Mouse (Mus musculus) liver, embryonic 14.5 days (tissue): ENCODE measurements around the gene Col8a2. TPM values are rescaled to one million over a fixed set of nuclear protein-coding genes. Genes with fewer than 3 reads are reported as not detected.

Source experiments
- ATAC-seq: fragments of 200-750 bp; cut with Nextera tagmentation; 2 replicates; pipeline ENCODE4 v1.8.0; 2017; ENCODE audit warnings: moderate number of reproducible peaks, mild to moderate bottlenecking, moderate library complexity; ENCODE audit not compliant: insufficient read depth
- DNase-seq, 3 experiments: peaks; one replicate each; pipeline ENCODE4 v3.0.0-alpha.2; 2012 to 2013; ENCODE audit warnings: low read depth in 3 of 3, low spot score in 3 of 3
- H3K27ac ChIP-seq: fragments of 300-500 bp; sonication (generic); 2 replicates; pipeline ENCODE4 v1.5.1; 2014; ENCODE audit warnings: moderate library complexity, mild to moderate bottlenecking, control low read depth, inconsistent platforms
- H3K27me3 ChIP-seq: fragments of 300-500 bp; sonication (generic); 2 replicates; pipeline ENCODE4 v1.6.1; 2014; ENCODE audit warnings: mild to moderate bottlenecking, low read length, moderate library complexity; ENCODE audit not compliant: control insufficient read depth, insufficient read depth
- H3K36me3 ChIP-seq: fragments of 300-500 bp; sonication (generic); replicated peaks from 2 replicates; pipeline ENCODE4 v1.6.1; 2014; ENCODE audit warnings: low read depth; ENCODE audit not compliant: control insufficient read depth, insufficient read depth
- H3K4me1 ChIP-seq, 2 experiments: fragments of 200-500 bp in 1 of 2; fragments of 300-500 bp in 1 of 2; sonication (generic) in 1 of 2; replicated peaks; 2 replicates each; pipeline ENCODE4 v1.6.1; 2012 to 2014; ENCODE audit warnings: antibody characterized with exemption in 1 of 2, inconsistent platforms in 1 of 2, low read length in 1 of 2; ENCODE audit not compliant: control insufficient read depth in 2 of 2, insufficient read depth in 2 of 2
- H3K4me2 ChIP-seq: fragments of 300-500 bp; sonication (generic); 2 replicates; pipeline ENCODE4 v1.6.1; 2014; ENCODE audit warnings: low read depth, mild to moderate bottlenecking, control low read depth, moderate library complexity
- H3K4me3 ChIP-seq, 2 experiments: fragments of 200-500 bp in 1 of 2; fragments of 300-500 bp in 1 of 2; sonication (generic) in 1 of 2; 2 replicates each; pipeline ENCODE4 v1.5.1; 2012 to 2014; ENCODE audit warnings: low read depth in 2 of 2, low read length in 2 of 2, mild to moderate bottlenecking in 2 of 2, control low read depth in 1 of 2, inconsistent platforms in 1 of 2, moderate library complexity in 1 of 2; ENCODE audit not compliant: insufficient read depth in 1 of 2
- H3K9ac ChIP-seq: fragments of 300-500 bp; sonication (generic); replicated peaks from 2 replicates; pipeline ENCODE4 v1.6.1; 2014; ENCODE audit warnings: mild to moderate bottlenecking, control low read depth, moderate library complexity
- H3K9me3 ChIP-seq: fragments of 300-500 bp; sonication (generic); 2 replicates; pipeline ENCODE4 v1.6.1; 2016; ENCODE audit warnings: low read length, mixed read lengths; ENCODE audit not compliant: control insufficient read depth
- CTCF ChIP-seq: IDR thresholded peaks from 2 replicates; pipeline ENCODE4 v1.5.1; 2016; ENCODE audit warnings: antibody characterized with exemption, low read depth, control low read depth
- EP300 ChIP-seq: IDR thresholded peaks from 2 replicates; pipeline ENCODE4 v1.6.1; 2016; ENCODE audit warnings: antibody characterized with exemption, low read depth
- WGBS: fragments of 180-500 bp; shearing (Covaris S2); extraction: QIAGEN DNeasy Blood & Tissue Kit; methylation state at CpG from one replicate; pipeline ENCODE4 v1.1.7; 2014; ENCODE audit not compliant: insufficient replicate concordance; 5-methylcytosine and 5-hydroxymethylcytosine counted together
- polyA plus RNA-seq, 2 experiments: library from polyadenylated mRNA; depleted of rRNA in 1 of 2; stranded (reverse) in 1 of 2; unstranded in 1 of 2; fragments of >200 nt; fragmentation: Nextera tagmentation in 1 of 2; extraction: Ambion mirVana in 1 of 2; gene quantifications; 2 replicates each; pipeline versions ENCODE4 v1.2.1 to v1.2.3; 2012 to 2014

Gene Col8a2
- polyA plus RNA-seq, 2 experiments: 0.25 to 0.28 TPM

GRCm38 (mm10) chr4:126290314-126290713 lies 3.7 kb downstream of the Col8a2 start:
- Histone ChIP-seq H3K4me1 (0 out of 4 replicates have a peak, but pooled peaks cover 0 to 2% of the 10 kb centered on the region in 2 experiments), H3K27ac (no peak overlapping the region), H3K36me3 (no peaks in the 10 kb centered on the region), H3K4me3 (no peak overlapping the region), H3K4me2 (no peak overlapping the region), H3K27me3 (peaks cover 33% of the 10 kb centered on the region), H3K9me3 (no peaks in the 10 kb centered on the region), H3K9ac (no peak overlapping the region)
- DNase-seq (no peak), ATAC-seq (no peak)
- TF ChIP-seq CTCF (no peak), EP300 (no peak)
- WGBS: 68% methylated on average over 8 of the region's 8 CpGs

GRCm38 (mm10) chr4:126291196-126291595 lies 4.6 kb downstream of the Col8a2 start:
- H3K4me1 ChIP-seq: 0 out of 4 replicates have a peak, but pooled peaks cover 0 to 2% of the 10 kb centered on the region in 2 experiments
- DNase-seq (no peak), ATAC-seq (no peak)
- no peak overlapping the region for H3K4me3 ChIP-seq
- WGBS: 41% methylated on average over 13 of the region's 13 CpGs
- no peaks in the 10 kb centered on the region for H3K9me3 ChIP-seq
- H3K27ac ChIP-seq: no peak overlapping the region
- H3K9ac ChIP-seq: no peak overlapping the region
- H3K4me2 ChIP-seq: no peak overlapping the region
- H3K36me3 ChIP-seq: no peaks in the 10 kb centered on the region
- no peak for TF ChIP-seq CTCF
- TF ChIP-seq EP300: no peak
- peaks cover 30% of the 10 kb centered on the region for H3K27me3 ChIP-seq

GRCm38 (mm10) chr4:126295152-126295551 lies 8.6 kb downstream of the Col8a2 start:
- TF ChIP-seq EP300: no peak
- peak; percentile 13; the same call in 1 of the 2 replicates for ATAC-seq

GRCm38 (mm10) chr4:126295937-126296336 lies 9.3 kb downstream of the Col8a2 start:
- Histone ChIP-seq H3K9me3 (no peaks in the 10 kb centered on the region), H3K4me2 (no peak overlapping the region), H3K36me3 (no peaks in the 10 kb centered on the region), H3K27ac (no peak overlapping the region), H3K4me3 (no peak overlapping the region), H3K27me3 (peaks cover 37% of the 10 kb centered on the region), H3K9ac (no peak overlapping the region), H3K4me1 (no peaks in the 10 kb centered on the region)
- ATAC-seq (no peak), DNase-seq (no peak)
- WGBS: 41% methylated on average over 4 of the region's 4 CpGs
- no peak for TF ChIP-seq CTCF
- TF ChIP-seq EP300: no peak

More at GRCm38 (mm10) chr4:126295152-126295551, 8.6 kb downstream of the Col8a2 start:
- peaks cover 29% of the 10 kb centered on the region for H3K27me3 ChIP-seq
- no peaks in the 10 kb centered on the region for H3K4me1 ChIP-seq
- H3K4me3 ChIP-seq: no peak overlapping the region
- H3K27ac ChIP-seq: no peak overlapping the region
- no peak overlapping the region for H3K4me2 ChIP-seq
- H3K36me3 ChIP-seq: no peaks in the 10 kb centered on the region
- no peak for DNase-seq
- no peak overlapping the region for H3K9ac ChIP-seq
- WGBS: 51% methylated on average over 6 of the region's 6 CpGs
- no peaks in the 10 kb centered on the region for H3K9me3 ChIP-seq

- Histone ChIP-seq H3K4me1 (no peaks in the 10 kb centered on the region), H3K27me3 (peaks cover 44% of the 10 kb centered on the region), H3K9ac (no peak overlapping the region), H3K4me3 (no peak overlapping the region), H3K4me2 (peak overlapping the region; percentile 7), H3K36me3 (no peaks in the 10 kb centered on the region), H3K9me3 (no peaks in the 10 kb centered on the region), H3K27ac (no peak overlapping the region)
- no peak for DNase-seq
- ATAC-seq: no peak
- 2% methylated on average over 34 of the region's 34 CpGs for WGBS
- TF ChIP-seq EP300: no peak
- TF ChIP-seq CTCF: no peak
These were observed 10.1 kb downstream of the Col8a2 start for GRCm38 (mm10) chr4:126296617-126297101.
